Mouse (Mus musculus) thymus, adult 2 months (tissue): ENCODE measurements around the gene Socs2.

Experiments
- CTCF ChIP-seq: fragments of 200-500 bp; IDR thresholded peaks from 2 replicates; pipeline ENCODE4 v1.5.1; 2012; ENCODE audit warnings: mild to moderate bottlenecking, control low read depth, low read length, moderate library complexity, borderline replicate concordance; ENCODE audit not compliant: control insufficient read depth, poor library complexity, insufficient read depth; ENCODE audit errors: extremely low read depth
- POLR2A ChIP-seq: fragments of 200-500 bp; IDR thresholded peaks from 2 replicates; pipeline ENCODE4 v1.6.1; 2012; ENCODE audit warnings: mild to moderate bottlenecking, low read length, control low read depth, moderate library complexity; ENCODE audit not compliant: control insufficient read depth, poor library complexity, insufficient read depth; ENCODE audit errors: extremely low read depth

DNA sequence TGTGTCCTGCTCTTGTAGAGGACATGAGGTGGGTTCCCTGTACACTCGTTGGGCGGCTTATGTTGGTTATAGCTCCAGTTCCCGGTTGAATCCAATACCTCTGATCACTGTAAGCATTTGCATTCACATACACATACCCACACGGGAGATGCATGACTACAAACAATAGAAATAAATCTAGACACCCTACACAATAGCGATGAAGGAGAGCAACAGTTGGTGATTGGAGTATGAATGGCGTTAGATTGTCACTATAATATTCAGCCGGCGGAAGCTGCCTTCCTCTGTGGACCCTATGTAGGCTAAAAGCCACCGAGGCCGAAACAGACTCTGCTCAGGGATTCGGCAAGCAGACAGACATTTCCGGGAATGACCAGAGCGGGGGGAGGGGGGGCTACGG lies 48.8 kb downstream of the Socs2 start:
- TF ChIP-seq POLR2A = no peak
- TF ChIP-seq CTCF = no peak
